Mouse (Mus musculus): Measurements from ENCODE around the gene Map3k12. TPM values are rescaled to one million over a fixed set of nuclear protein-coding genes. Genes with fewer than 3 reads are reported as not detected.

The Map3k12 gene
- polyA plus RNA-seq, 1 experiment from 2014 or later = 0.85 TPM

DNA sequence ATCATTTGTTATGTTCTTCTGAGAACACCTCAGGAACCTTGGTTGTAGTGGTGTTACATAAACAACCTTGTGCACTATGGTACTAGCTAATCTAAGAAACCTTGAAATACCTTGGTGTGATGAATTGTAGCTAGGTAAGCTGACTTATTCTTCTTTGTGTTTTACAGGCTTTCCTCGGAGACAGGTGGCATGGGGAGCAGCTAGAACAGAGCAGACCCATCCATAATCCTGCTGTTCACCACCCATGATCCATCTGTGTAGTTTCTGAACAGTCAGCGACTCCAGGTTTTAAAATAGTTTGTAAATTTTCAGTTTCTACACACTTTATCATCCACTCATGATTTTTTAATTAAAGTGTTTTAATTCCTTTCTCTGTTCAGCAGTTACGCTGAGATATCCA lies 18.5 kb downstream of the Map3k12 start:
- H3K9me3 ChIP-seq (ENCODE audit: low read length) = no peaks in the 10 kb centered on the region
- no peak for ATAC-seq
- H3K4me3 ChIP-seq (ENCODE audit: low read depth, low read length) = no peak overlapping the region
- no peaks in the 10 kb centered on the region for H3K4me1 ChIP-seq (ENCODE audit: insufficient read depth)
- no peak overlapping the region for H3K4me2 ChIP-seq (ENCODE audit: low read depth, low read length)
- no peak for DNase-seq
- peaks cover 88% of the 10 kb centered on the region for H3K36me3 ChIP-seq (replicated peaks; ENCODE audit: insufficient read depth, low read length)
- no peak overlapping the region for H3K9ac ChIP-seq (replicated peaks)
- no peak overlapping the region for H3K27ac ChIP-seq (ENCODE audit: low read depth)
- no peak for TF ChIP-seq EP300 (IDR thresholded peaks at IDR 0.05; ENCODE audit: low read depth)
- TF ChIP-seq CTCF (IDR thresholded peaks at IDR 0.05; ENCODE audit: low read depth) = no peak
- WGBS (ENCODE audit: insufficient replicate concordance) = 88% methylated on average over 3 of the region's 3 CpGs
- no peaks in the 10 kb centered on the region for H3K27me3 ChIP-seq (ENCODE audit: insufficient read depth, low read length)

DNA sequence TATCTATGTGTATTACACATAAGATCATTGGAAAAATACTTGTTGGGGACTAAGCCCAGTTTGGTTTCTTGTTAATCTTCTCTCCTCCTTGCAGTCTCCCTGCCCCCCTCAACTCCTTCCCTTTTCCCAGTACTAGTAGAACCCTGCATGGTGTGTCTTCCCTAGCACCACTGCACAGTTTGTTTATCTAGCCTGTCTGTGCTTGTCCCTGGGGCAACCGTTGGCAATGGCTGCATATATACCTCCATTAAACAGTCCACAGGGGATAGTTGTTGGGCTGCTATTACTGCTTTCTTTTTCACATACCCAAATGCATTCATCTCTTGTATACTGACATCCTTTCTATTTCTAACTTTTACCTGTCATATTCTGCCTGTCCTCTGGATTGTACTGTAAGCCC lies 29.2 kb downstream of the Map3k12 start:
- Histone ChIP-seq H3K4me1 (ENCODE audit: insufficient read depth) (no peaks in the 10 kb centered on the region), H3K27ac (ENCODE audit: low read depth) (no peak overlapping the region), H3K4me2 (ENCODE audit: low read depth, low read length) (no peak overlapping the region), H3K27me3 (ENCODE audit: insufficient read depth, low read length) (no peaks in the 10 kb centered on the region), H3K4me3 (ENCODE audit: low read depth, low read length) (no peak overlapping the region), H3K9ac (replicated peaks) (no peak overlapping the region), H3K36me3 (replicated peaks; ENCODE audit: insufficient read depth, low read length) (peaks cover 91% of the 10 kb centered on the region), H3K9me3 (ENCODE audit: low read length) (no peaks in the 10 kb centered on the region)
- TF ChIP-seq CTCF (IDR thresholded peaks at IDR 0.05; ENCODE audit: low read depth) = no peak
- TF ChIP-seq EP300 (IDR thresholded peaks at IDR 0.05; ENCODE audit: low read depth) = no peak
- no peak for DNase-seq
- 67% methylated on average over 1 of the region's 1 CpGs for whole genome bisulfite sequencing (ENCODE audit: insufficient replicate concordance)
- no peak for ATAC-seq

DNA sequence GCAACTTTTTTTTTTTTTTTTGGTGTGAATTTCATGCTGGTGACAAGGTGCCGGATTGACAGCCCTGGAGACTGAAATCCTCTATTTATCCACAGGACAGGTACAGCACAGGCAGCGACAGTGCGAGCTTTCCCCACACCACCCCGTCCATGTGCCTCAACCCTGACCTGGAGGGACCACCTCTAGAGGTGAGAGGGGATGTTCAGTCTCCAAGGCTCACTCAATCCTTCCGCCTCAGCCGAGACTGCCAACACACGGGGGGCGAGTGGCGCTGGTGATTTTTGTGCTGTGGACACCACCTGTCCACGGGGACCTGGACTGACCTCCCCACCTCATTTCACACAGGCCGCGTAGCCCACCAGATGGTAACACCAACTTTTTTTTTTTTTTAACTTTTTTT lies 31.0 kb downstream of the Map3k12 start:
- no peak for DNase-seq
- Histone ChIP-seq H3K4me3 (ENCODE audit: low read depth, low read length) (no peak overlapping the region), H3K9ac (replicated peaks) (no peak overlapping the region), H3K27ac (ENCODE audit: low read depth) (no peak overlapping the region), H3K4me2 (ENCODE audit: low read depth, low read length) (no peak overlapping the region), H3K27me3 (ENCODE audit: insufficient read depth, low read length) (no peaks in the 10 kb centered on the region), H3K4me1 (ENCODE audit: insufficient read depth) (no peaks in the 10 kb centered on the region), H3K9me3 (ENCODE audit: low read length) (no peaks in the 10 kb centered on the region), H3K36me3 (replicated peaks; ENCODE audit: insufficient read depth, low read length) (peaks cover 92% of the 10 kb centered on the region)
- WGBS (ENCODE audit: insufficient replicate concordance) = 93% methylated on average over 12 of the region's 12 CpGs
- TF ChIP-seq EP300 (IDR thresholded peaks at IDR 0.05; ENCODE audit: low read depth) = no peak
- no peak for TF ChIP-seq CTCF (IDR thresholded peaks at IDR 0.05; ENCODE audit: low read depth)
- no peak for ATAC-seq

DNA sequence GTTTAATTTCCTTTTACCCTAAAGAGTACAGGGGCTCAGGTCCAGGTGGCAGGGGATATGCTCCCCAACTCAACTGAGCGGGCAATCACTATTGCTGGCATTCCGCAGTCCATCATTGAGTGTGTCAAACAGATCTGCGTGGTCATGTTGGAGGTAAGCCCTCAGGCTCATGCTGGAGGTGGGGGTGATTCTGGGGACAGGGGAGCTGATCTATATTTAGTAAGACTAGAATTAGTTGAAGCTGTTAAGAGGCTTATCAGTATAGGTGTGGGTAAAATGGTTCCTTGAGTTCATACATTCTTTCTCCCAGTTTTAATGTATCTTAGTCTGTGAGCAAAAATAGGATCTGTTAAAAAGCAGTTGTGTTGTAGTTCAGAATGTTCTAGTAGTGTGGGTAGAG lies 33.7 kb downstream of the Map3k12 start:
- 93% methylated on average over 3 of the region's 3 CpGs for WGBS (ENCODE audit: insufficient replicate concordance)
- Histone ChIP-seq H3K9ac (replicated peaks) (no peak overlapping the region), H3K36me3 (replicated peaks; ENCODE audit: insufficient read depth, low read length) (peaks cover 85% of the 10 kb centered on the region), H3K27me3 (ENCODE audit: insufficient read depth, low read length) (no peaks in the 10 kb centered on the region), H3K4me3 (ENCODE audit: low read depth, low read length) (no peak overlapping the region), H3K4me2 (ENCODE audit: low read depth, low read length) (no peak overlapping the region), H3K4me1 (ENCODE audit: insufficient read depth) (no peaks in the 10 kb centered on the region), H3K27ac (ENCODE audit: low read depth) (no peak overlapping the region), H3K9me3 (ENCODE audit: low read length) (no peaks in the 10 kb centered on the region)
- TF ChIP-seq CTCF (IDR thresholded peaks at IDR 0.05; ENCODE audit: low read depth) = no peak
- no peak for TF ChIP-seq EP300 (IDR thresholded peaks at IDR 0.05; ENCODE audit: low read depth)
- no peak for DNase-seq
- ATAC-seq = no peak

DNA sequence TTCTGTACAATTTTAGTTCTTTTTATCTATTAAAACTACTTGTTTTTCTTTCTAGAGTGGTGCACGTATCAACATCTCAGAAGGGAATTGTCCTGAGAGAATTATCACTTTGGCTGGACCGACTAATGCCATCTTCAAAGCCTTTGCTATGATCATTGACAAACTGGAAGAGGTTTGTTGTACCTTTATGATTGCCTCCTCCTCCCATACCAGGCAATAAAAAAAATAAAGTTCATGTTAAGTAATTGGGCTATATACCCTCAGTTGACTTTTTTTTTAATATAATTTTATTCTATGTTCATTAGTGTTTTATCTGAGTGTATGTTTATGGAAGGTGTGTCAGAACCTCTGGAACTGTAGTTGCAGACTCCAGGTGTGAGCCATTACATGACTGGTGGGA lies 42.3 kb downstream of the Map3k12 start:
- Histone ChIP-seq H3K4me3 (ENCODE audit: low read depth, low read length) (no peak overlapping the region), H3K9me3 (ENCODE audit: low read length) (no peaks in the 10 kb centered on the region), H3K9ac (replicated peaks) (no peak overlapping the region), H3K36me3 (replicated peaks; ENCODE audit: insufficient read depth, low read length) (peaks cover 52% of the 10 kb centered on the region), H3K4me1 (ENCODE audit: insufficient read depth) (peaks cover 10% of the 10 kb centered on the region; the same call in 1 of the 2 replicates), H3K27ac (ENCODE audit: low read depth) (no peak overlapping the region), H3K4me2 (ENCODE audit: low read depth, low read length) (no peak overlapping the region), H3K27me3 (ENCODE audit: insufficient read depth, low read length) (no peaks in the 10 kb centered on the region)
- DNase-seq (no peak), ATAC-seq (no peak)
- 82% methylated on average over 2 of the region's 2 CpGs for WGBS (ENCODE audit: insufficient replicate concordance)
- no peak for TF ChIP-seq EP300 (IDR thresholded peaks at IDR 0.05; ENCODE audit: low read depth)
- TF ChIP-seq CTCF (IDR thresholded peaks at IDR 0.05; ENCODE audit: low read depth) = no peak

DNA sequence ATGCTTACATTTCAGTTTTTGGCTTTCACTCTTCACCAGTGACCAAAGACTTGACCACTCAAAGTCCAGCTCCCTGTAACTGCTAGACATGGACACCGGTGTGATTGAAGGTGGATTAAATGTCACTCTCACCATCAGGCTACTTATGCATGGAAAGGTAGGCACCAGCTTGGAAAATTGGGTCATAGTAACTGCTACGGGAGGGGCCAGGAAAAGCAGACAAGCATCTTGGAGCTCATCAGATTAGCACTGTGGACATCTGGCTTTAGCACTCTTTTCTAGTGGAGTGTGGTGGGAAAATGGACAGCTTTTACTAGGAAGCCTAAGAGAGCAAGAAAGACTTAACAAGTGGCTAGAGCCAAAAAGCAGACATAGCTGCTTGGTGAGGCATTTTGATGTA lies 43.6 kb downstream of the Map3k12 start:
- no peak overlapping the region for H3K4me3 ChIP-seq (ENCODE audit: low read depth, low read length)
- TF ChIP-seq CTCF (IDR thresholded peaks at IDR 0.05; ENCODE audit: low read depth) = no peak
- TF ChIP-seq EP300 (IDR thresholded peaks at IDR 0.05; ENCODE audit: low read depth) = no peak
- DNase-seq (no peak), ATAC-seq (no peak)
- peaks cover 10% of the 10 kb centered on the region; the same call in 1 of the 2 replicates for H3K4me1 ChIP-seq (ENCODE audit: insufficient read depth)
- H3K27me3 ChIP-seq (ENCODE audit: insufficient read depth, low read length) = no peaks in the 10 kb centered on the region
- H3K4me2 ChIP-seq (ENCODE audit: low read depth, low read length) = 0 out of 2 replicates have a peak overlapping the region, but pooled peaks have one; percentile 23
- WGBS (ENCODE audit: insufficient replicate concordance) = 83% methylated on average over 2 of the region's 2 CpGs
- no peaks in the 10 kb centered on the region for H3K9me3 ChIP-seq (ENCODE audit: low read length)
- 0 out of 2 replicates have a peak overlapping the region, but pooled peaks have one; percentile 17 for H3K9ac ChIP-seq (replicated peaks)
- 0 out of 2 replicates have a peak overlapping the region, but pooled peaks have one; percentile 4 for H3K27ac ChIP-seq (ENCODE audit: low read depth)
- peaks cover 46% of the 10 kb centered on the region for H3K36me3 ChIP-seq (replicated peaks; ENCODE audit: insufficient read depth, low read length)

DNA sequence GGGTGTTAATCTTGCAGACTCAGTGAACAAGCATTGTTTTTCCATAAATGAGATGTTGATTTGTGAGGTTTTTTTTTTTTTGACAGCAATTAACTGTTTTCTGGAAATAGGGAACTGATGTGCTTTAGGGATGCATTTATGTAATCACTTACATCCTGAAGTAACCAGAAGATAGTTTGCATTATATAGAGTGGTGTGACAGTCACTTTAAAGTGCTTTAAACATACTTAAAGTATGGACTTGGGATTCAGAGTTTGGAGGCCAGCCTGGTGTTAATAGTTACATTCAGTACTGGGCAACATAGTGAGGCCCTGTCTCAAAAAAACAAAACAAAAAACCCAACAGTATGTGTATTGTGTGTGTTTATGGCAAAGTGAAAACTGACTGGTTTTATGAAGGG lies 45.1 kb downstream of the Map3k12 start:
- Histone ChIP-seq H3K36me3 (replicated peaks; ENCODE audit: insufficient read depth, low read length) (peaks cover 37% of the 10 kb centered on the region), H3K9me3 (ENCODE audit: low read length) (no peaks in the 10 kb centered on the region), H3K27me3 (ENCODE audit: insufficient read depth, low read length) (no peaks in the 10 kb centered on the region), H3K4me1 (ENCODE audit: insufficient read depth) (peaks cover 10% of the 10 kb centered on the region; the same call in 1 of the 2 replicates), H3K9ac (replicated peaks) (peak overlapping the region; percentile 97), H3K27ac (ENCODE audit: low read depth) (peak overlapping the region; percentile 98), H3K4me3 (ENCODE audit: low read depth, low read length) (peak overlapping the region; percentile 99), H3K4me2 (ENCODE audit: low read depth, low read length) (peak overlapping the region; percentile 76)
- no peak for ATAC-seq
- TF ChIP-seq EP300 (IDR thresholded peaks at IDR 0.05; ENCODE audit: low read depth) (no peak), CTCF (IDR thresholded peaks at IDR 0.05; ENCODE audit: low read depth) (no peak)
- no peak for DNase-seq
